Mouse (Mus musculus): Measurements from ENCODE around the gene Gdf7.

Gdf7 gene

DNA sequence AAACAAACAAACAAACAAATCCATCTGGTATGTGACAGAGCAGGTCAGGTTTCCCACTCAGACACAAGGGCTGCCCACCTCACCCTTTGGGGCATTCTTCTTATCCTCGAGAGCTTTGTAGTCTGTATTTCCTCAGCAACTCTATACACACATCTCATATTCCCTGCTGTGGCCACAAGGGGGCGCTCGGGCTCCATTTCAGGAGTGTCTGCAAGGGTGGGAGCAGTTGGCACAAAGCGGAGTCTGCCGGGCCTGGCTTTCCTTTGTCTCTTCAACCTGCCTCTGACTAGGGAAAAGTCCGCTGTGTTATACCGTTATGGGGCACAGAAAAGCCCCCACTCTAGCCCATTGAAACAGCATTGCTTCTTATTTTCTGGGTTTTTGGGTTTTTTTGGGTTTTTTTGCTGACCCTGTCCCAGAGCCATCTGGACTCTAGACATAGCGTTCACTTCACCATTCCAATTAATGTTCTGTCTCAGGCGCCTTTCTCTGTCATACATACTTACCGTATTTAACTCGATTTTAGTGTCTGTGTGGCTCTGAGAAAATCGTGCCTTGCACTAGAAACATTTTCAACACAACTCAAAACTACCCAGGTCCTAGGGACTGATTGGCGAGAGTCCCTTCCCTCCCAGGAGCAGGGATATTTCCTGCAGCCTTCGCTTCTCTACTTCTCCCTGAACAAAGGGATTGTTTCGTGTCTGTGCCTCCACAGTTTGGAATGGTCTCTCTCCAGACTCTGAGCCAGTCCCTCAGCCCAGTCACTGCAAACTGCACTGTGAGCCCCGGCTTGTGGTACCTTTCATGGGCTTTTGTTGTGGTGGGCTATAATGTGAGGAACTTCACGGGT is 25.3 kb upstream of the Gdf7 start:
- WGBS: 10% methylated on average over 17 of the region's 17 CpGs

DNA sequence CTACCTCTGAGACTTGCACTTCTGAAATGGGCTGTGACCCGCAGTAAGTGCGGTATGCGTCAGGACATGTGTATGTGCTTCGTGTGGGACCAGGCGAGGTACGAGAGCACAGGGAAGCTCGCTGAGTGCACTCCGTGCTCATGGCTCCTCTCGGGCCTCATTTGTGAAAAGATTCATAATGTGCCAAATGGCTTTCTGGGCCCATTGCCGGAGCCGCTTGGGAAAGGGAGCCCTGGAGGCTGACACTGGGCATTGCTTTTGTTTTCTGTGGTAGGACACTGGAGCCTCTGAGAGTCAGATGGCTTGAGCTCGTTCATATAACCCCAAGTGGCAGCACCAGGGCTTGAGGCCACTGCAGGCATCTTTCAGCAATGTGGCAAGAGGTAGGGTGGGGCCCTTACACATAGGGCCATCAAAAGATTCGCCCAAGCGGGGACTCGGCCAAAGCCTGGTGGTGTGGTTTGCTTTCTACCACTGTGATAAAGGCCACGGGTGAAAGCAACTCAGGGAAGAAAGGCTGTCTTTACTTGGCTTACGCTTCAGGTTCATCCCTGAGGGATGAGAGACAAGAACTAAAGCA is 24.3 kb upstream of the Gdf7 start:
- 66% methylated on average over 17 of the region's 17 CpGs for WGBS

DNA sequence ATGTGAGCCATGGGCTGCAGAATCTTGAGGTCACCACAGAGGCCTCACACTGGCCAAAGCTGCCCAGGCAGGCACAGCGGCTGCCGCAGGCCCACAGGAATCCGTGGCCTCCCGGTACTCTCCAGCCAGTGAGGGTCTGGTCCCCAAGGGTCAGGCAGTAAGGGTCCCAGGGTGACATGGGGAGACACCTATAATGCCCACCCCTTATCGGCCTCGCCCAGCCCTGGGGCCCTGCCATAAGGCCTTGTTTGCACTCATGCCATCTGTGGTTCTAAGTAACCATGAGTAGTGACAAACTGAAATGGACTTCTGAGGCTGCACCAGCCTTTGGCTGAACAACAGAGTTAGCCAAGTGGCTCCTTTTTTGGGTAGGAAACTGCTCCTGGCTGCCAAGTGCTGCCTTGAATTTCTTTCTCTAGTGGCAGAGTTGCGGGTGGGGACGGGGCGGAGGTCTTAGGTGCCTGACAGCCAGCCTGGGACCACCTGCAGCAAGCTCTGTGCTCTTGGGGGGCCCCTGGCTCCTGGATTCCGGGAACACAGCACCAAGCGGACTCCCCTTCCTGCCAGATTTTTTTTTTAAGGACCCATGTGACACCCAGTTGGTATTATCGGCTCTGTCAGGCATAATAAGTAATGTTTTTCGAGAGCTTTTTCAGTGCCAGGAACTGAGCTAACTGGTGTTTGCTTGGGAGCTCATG is 23.6 kb upstream of the Gdf7 start:
- WGBS: 61% methylated on average over 13 of the region's 13 CpGs

DNA sequence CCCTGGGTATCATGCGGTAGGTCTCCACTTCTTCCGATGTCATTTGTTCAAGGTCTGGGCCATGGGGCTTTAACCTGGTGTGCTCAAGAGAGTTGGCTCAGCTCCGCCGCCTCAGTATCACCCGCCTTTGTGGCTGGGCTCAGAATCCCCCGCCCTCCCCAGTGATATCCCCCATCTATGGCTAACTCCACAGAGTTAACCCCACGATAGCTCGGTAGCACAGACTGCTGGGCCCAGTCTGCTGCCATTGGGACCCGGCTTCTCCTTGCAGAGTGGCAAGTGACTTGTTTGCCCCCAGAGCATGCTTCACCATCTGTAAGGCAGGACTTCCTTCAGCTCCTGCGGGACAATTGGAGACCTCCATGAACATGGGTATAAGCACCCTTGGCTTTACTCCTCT is 22.3 kb upstream of the Gdf7 start:
- WGBS: 77% methylated on average over 10 of the region's 10 CpGs

DNA sequence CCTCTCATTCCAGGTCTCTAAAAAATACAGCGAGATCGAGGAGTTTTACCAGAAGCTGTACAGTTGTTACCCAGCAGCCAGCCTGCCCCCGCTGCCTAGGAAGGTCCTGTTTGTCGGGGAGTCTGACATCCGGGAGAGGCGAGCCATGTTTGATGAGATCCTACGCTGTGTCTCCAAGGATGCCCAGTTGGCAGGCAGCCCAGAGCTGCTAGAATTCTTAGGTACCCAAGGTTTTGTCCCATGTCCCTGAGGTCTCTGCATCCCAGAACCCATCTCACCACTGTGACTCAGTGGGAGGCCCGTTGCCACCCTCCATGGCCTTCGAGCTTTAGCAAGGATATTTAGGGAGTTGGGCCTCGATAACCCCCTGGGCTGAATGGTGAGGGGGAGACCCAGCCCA is 19.8 kb upstream of the Gdf7 start:
- WGBS: 61% methylated on average over 10 of the region's 10 CpGs

DNA sequence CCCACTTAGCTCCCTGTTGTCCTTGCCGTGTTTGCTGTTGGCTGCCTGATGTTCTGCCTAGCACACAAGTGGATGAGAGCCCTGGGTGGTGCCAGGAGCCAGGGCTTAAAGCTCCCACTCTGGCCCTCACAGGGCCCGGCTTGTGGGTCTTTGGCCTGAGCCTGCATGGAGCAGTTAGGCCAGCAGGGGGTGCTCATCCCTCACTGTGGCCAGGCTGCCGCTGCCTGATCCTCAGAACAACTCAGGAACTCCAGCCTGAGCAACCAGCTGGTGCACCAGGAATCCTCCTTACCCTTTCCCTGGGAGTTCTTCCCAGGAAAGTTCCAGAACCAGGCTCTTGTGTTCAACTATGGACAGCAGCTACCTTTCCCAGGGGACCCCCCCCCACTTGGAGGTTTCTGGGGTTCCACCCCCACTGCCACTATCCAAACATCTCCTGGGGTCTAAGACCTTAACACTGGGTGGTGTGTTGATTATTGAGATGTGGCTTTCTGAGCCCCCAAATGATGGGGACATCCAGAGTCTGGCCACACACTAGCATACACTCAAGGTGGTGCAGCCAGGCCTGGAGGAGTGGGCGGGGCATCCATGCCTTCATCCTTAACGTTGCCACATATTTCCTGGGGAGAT is 18.4 kb upstream of the Gdf7 start:
- 34% methylated on average over 5 of the region's 5 CpGs for WGBS

DNA sequence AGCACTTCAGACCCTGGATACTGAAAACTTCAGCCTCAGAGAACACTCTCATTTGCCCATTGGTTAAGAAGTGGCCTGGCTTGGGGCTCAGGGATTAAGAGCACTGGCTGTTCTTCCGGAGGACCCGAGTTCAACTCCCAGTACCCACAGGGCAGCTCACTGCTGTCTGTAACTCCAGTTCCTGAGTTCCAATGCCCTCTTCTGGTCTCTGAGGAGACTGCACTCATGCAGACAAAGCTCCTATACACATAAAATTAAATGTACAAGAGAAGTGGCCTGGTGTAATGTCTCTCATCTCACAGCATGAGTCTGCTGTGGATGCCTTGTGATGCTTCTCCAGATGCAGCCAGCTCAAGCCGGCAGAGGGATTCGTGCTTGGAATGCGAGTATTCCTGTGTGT is 14.8 kb upstream of the Gdf7 start:
- 80% methylated on average over 5 of the region's 5 CpGs for WGBS

DNA sequence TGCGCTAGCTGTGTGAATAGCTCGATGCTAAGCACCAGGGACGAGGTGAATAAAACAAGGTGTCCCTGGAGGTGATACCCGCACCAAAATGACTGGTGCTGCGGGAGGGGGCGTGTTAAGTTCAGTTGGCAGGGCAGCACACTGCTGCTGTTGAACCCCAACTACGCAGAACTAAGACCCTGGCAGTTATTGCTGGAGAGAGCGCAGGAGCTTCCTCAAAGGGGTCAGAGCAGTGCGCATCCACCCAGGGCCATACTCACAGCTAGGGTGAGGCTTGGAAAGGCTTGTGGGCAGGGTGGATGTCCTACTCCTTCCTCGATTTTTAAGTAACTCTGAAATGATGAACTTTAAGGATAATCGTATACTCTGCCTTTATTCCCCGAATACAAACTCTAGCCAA is 12.0 kb upstream of the Gdf7 start:
- 10% methylated on average over 12 of the region's 12 CpGs for WGBS

DNA sequence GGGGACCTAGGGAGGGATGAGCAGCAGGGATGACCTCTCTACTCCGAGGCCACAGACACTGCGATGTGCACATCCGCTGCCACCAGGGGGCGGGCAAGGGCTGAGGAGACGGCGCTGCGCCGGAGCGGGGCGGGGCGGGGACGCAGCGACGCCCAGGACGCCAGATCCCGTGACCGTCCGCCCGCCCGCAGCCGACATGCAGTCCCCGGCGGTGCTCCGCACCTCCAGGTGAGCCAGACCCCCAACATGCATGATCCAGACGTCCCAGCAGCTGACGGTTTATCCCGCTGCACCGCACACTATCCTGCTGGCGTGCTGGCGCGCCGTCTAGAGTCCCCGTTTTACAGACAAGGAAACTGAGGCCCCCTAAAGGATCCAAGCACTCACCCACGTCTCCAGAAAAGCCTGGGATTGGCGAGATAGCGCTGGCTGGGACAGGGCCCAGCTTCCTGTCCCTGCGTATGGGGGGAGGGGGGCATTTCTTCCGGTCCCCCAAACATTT is 11.6 kb upstream of the Gdf7 start, which contains the start of gene Hs1bp3:
Hs1bp3 (plus strand) TSS at position 163 of the 502 bp plus-strand sequence.
- under 1% methylated on average over 38 of the region's 38 CpGs for WGBS

DNA sequence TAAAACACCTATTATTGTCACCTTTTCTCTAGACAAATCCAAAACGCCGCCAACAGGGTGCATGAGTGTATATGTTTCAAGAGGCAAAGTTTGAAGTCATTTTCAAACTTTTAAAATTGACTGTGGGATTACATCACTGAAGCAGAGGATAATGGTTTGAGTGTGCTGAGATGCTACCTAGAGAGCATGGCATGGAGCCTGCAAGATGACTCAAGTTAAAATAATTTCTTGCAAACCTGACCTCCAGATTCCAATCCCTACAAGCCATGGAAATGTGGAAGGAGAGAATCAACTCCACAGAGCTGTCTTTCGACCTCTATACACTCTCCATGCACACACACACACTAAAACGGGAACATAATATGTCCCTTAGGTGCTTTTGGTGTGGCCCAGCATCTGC is 10.5 kb upstream of the Gdf7 start:
- WGBS: 92% methylated on average over 4 of the region's 4 CpGs

DNA sequence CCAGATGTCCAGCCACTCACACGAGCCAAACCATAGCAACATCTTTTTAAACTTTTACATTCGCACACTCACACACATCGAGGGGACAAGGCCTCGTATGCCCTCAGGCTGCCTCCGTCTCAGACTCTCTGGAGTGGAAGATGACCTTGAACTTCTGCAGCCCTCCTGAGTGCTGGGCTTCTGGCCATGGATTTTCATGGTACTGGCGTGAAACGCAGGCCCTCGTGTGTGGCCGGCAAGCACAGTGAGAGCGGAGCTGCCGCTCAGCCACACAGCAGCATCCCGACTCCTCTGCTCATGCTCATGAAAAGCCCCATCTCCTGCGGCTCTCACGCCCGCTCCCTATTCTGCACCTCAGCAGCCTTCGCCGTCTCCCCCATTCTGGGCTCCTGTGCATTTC is 9.2 kb upstream of the Gdf7 start:
- 55% methylated on average over 17 of the region's 17 CpGs for WGBS

DNA sequence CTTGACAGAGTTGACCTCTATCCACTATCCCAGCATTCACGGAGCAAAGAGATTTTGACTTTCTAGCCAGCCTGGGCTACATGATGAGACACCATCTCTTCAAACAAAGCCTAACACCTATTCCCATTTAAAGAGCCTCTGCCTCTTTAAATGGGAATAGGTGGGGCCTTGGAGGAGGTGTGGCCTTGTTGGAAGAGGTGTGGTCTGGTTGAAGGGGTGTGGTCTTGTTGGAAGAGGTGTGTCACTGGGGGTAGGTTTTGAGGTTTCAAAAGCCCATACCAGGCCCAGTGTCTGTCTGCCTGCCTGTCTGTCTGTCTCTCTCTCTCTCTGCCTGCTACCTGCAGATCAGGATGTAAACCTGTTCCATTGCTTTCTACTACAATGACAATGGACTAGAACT is 5.2 kb upstream of the Gdf7 start:
- whole genome bisulfite sequencing: 60% methylated on average over 1 of the region's 1 CpGs

DNA sequence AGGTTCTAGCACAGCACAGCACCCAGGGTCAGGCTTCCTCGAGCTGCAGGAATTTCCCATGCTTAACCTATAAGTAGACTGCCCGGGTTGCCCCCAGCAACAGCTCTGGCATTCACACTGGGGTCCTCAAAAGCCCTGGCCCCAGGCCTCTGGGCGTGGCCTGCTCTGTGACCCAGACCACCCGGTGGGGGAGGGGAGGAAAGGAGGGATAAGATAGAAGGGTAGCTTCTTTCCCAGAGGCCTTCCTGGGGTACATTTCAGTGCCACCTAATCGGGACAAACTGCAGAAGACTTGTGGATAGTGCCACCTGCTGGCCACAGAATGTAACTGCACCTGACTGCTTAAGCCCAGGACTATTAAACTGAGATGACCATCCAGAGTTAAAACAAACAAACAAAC is 4.7 kb upstream of the Gdf7 start:
- 4% methylated on average over 5 of the region's 5 CpGs for WGBS

DNA sequence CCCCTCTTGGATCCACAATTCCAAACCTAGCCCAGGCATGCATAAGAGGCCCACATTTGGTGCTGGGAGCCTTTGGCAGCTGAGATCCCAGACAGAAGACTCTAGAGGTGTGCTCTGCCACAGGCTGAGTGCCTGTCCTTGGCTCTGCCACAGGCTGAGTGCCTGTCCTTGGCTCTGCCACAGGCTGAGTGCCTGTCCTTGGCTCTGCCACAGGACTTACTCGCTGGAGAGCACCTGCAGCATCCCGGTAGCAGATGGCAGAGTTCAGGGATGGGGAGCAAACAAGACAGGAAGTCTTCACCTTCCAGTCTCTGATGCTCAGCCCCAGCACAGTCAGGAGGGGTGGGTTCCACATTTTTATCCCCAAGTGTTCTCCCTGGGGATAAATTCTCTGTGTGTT is 3.5 kb upstream of the Gdf7 start:
- 65% methylated on average over 2 of the region's 2 CpGs for WGBS

DNA sequence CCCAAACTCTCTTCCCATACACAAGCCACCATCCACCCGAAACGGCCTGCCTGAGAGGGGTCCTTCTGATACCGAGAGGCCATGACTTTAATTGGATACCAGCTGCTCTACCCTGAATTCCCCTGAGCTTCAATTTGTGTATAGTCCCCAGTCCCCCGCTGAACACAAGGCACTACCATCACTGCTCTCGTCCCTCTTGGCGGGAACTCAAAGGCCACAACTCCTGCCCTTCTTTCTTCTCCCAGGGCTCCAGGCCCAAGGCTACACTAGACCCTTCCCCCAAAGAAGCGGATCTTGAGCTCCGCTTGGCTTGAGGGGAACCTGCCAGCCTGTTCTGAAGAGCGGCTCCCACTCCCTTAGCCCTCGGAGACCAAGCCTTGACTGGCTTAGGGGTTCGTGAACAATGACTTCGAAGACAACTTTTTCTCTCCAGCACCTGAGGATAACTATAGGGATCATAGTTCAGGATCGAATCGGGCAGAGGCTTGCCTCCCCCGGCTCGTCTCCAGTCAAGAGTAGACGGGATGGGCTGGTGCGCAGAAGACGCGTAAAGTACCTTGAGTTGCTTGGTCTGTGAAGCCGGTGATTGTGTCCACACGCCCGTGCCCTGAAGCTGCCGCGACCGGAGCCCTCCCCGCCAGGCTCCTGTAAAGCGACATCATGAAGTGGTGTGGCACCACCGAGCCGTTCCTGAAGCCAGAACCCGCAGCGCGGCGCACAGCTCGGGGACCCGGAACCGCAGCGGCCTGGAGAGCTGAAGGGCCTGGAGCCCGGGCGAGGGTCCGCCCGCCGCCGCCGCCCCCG is 541 bp downstream of the Gdf7 start:
- WGBS: 13% methylated on average over 46 of the region's 46 CpGs

DNA sequence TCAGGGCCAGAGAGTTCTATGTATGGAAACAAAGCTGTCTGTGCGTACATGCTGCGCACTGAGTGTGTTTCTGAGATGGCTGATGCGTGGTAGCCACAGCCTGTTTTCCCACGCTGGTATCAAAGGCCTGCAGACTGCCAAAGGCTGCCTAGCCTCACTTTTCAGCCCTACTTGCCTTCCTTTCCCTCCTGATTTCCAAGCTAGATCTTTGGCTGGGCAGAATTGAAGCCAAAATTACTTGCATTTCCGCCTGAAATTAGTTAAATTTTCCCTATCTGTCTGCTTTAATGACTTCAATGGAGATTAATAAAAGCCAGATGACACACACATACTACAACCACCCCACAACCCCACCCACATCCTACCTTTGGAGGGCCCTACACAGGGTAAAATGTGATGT is 1.2 kb downstream of the Gdf7 start:
- WGBS: 82% methylated on average over 5 of the region's 5 CpGs

DNA sequence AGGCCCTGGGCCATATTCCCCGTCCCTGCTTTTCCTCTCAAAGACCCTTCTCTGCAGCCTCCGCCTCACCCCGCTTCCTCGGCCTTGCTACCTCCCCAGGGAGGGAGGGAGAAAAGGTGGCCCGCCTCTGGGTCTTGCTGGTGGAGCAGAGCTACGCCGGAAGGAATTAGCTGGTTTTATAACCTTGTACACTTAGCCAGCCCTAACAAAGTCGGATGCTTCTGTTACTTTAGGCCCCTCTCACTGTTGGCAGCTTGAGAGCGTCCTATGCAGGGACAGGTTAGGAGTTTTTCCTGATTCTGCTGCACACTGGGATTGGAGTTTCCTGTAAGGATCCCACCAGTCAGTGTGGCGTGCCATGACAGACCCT is 1.7 kb downstream of the Gdf7 start:
- 81% methylated on average over 10 of the region's 10 CpGs for WGBS

DNA sequence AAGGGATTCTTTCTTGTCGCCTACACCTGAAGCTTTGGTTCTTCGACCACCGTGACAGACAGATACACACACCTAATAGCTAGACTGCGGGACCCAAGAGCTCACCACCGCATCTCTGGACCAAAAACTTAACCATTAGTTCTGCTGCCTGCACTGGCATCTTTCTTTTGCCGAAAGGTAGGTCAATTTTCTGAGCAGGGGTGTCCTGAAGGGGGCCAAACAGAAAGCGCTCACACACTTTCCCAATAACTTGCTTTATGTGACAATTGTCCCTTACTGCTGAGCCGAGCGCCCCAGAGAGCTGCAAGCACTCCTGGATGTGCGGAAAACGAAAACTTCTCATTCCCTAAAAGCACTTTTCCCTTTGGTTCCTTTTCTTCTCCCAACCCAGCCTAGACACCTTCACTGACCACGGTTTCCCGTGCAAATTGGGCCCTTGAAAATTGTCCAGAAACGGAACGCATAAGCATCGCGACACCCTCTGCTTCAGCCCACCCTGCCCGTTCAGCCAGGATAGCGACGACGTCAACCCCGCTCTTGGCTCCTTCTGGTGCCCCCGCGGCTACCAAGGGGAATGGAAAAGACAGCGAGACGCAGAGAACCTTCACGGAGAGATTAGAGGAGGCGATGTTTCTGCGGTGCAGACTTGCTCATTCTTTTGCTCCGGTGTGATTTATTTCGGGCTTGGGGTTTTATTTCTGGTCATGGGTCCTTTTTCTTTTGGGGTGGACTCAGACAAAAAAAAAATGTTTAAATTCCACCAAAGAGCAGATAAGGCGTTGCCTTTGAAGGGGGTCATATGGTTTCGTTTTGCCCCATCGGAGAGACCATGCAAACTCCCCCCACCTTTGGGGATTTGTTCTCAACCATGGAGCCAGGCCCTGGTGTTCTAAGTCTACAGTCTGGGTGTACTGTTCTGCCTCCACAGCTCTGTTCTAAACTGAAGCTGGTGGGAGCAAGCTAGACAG is 2.3 kb downstream of the Gdf7 start:
- WGBS: 28% methylated on average over 34 of the region's 34 CpGs

DNA sequence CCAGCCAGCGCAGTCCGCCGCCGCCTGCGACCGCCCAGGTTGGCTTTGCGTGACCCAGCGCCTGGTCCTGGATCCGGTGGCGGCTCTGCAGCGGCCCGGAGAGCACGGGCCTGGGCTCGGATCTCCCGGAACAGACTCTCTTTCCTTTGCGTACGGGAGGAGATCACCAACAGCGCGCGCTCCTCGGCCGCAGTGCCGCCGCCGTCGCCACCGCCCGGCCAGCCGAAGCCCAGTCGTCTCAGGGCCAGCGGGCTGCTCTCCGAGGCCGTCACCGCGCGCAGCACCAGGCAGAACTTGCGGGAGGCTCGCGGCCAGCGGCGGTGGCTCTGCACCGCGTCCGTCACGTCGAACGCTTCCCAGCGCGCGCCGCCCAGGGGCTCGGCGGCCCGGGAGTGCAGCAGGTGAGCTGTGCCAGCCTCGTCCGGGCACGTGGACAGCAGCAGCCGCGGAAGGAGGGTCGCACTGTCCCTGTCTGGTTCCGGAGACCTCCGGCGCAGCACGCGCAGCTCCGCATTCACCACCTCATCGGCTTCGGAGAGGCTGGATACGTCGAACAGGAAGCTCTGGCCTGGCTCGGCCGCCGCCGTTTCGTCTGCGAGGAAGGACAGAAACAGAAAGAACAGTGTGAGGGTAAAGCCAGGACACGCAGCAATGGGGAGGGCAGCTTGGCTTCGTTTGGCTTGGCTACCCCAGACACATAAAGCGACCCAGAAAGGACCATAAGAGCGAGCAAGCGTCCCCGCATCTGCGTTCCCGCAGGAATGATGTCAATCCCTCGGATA is 3.2 kb downstream of the Gdf7 start:
- WGBS: 5% methylated on average over 81 of the region's 85 CpGs
